Mouse (Mus musculus): ENCODE measurements at regions not wholly inside any gene's neighbourhood (a gene's known extent, or its start where the extent isn't known, plus 50 kb on each side); places are given as distances from the start of the nearest gene placed in this dataset.

- no peaks in the 10 kb centered on the region for H3K36me3 ChIP-seq (ENCODE audit: control insufficient read depth, insufficient read depth)
Measured at GRCm38 (mm10) chr6:13920809-13921760, 49.8 kb upstream of the 2610001J05Rik start.

More at GRCm38 (mm10) chr6:13920809-13921760, 49.8 kb upstream of the 2610001J05Rik start:
- H3ac ChIP-seq (ENCODE audit: control insufficient read depth, insufficient read length): no peak overlapping the region
- no peaks in the 10 kb centered on the region for H3K79me2 ChIP-seq (ENCODE audit: control insufficient read depth, insufficient read depth)
- no peak overlapping the region for H3K4me2 ChIP-seq (ENCODE audit: low read depth)
- H3K27me3 ChIP-seq (ENCODE audit: control insufficient read depth, insufficient read depth, insufficient read length): no peaks in the 10 kb centered on the region
- TF ChIP-seq MAX (IDR thresholded peaks at IDR 0.05; ENCODE audit: low read depth) (no peak), MYOD1 (IDR thresholded peaks at IDR 0.05; ENCODE audit: control insufficient read depth in 1 of 3, insufficient read length in 2 of 3, low read depth in 2 of 3) (no peak), SRF (IDR thresholded peaks at IDR 0.05; ENCODE audit: control insufficient read depth, insufficient read length, low read depth) (no peak), POLR2AphosphoS2 (IDR thresholded peaks at IDR 0.05; ENCODE audit: insufficient read length, low read depth) (no peak), CEBPB (IDR thresholded peaks at IDR 0.05; ENCODE audit: insufficient read depth, poor library complexity, severe bottlenecking) (no peak), POLR2A (IDR thresholded peaks at IDR 0.05; ENCODE audit: insufficient read length, low read depth) (no peak), REST (IDR thresholded peaks at IDR 0.05; ENCODE audit: insufficient read depth, insufficient read length) (no peak), TCF3 (IDR thresholded peaks at IDR 0.05; ENCODE audit: insufficient read length, low read depth) (no peak), USF1 (IDR thresholded peaks at IDR 0.05; ENCODE audit: low read depth) (no peak), MYOG (IDR thresholded peaks at IDR 0.05; ENCODE audit: control insufficient read depth in 1 of 3, insufficient read depth in 1 of 3, insufficient read length in 2 of 3, low read depth in 2 of 3) (no peak), TCF12 (IDR thresholded peaks at IDR 0.05; ENCODE audit: insufficient read depth, poor library complexity, severe bottlenecking) (no peak), E2F4 (IDR thresholded peaks at IDR 0.05; ENCODE audit: insufficient read depth) (no peak)
- no peak overlapping the region for H3K4me3 ChIP-seq
